Mouse (Mus musculus) embryonic facial prominence, embryonic 13.5 days (tissue): ENCODE results near the gene Tpra1. TPM values are rescaled to one million over a fixed set of nuclear protein-coding genes. Genes with fewer than 3 reads are reported as not detected.
A peak's percentile ranks its signal among the peaks of the same experiment; 100 is the strongest.

Source experiments
- ATAC-seq: fragments of 200-750 bp; cut with Nextera tagmentation; 2 replicates; pipeline ENCODE4 v1.8.0; 2017; ENCODE audit warnings: low read depth; ENCODE audit not compliant: insufficient number of reproducible peaks, insufficient read depth, low FRiP score, low TSS enrichment
- H3K27ac ChIP-seq: fragments of 300-500 bp; sonication (generic); 2 replicates; pipeline ENCODE4 v1.5.1; 2015; ENCODE audit warnings: moderate library complexity, mild to moderate bottlenecking, inconsistent platforms
- H3K27me3 ChIP-seq: fragments of 300-500 bp; sonication (generic); 2 replicates; pipeline ENCODE4 v1.6.1; 2015; ENCODE audit warnings: mild to moderate bottlenecking, inconsistent platforms
- H3K36me3 ChIP-seq: fragments of 300-500 bp; sonication (generic); 2 replicates; pipeline ENCODE4 v1.6.1; 2015; ENCODE audit warnings: mild to moderate bottlenecking, inconsistent platforms
- H3K4me1 ChIP-seq: fragments of 300-500 bp; sonication (generic); 2 replicates; pipeline ENCODE4 v1.6.1; 2015; ENCODE audit warnings: inconsistent platforms
- H3K4me2 ChIP-seq: fragments of 300-500 bp; sonication (generic); 2 replicates; pipeline ENCODE4 v1.6.1; 2015; ENCODE audit warnings: moderate library complexity, mild to moderate bottlenecking, inconsistent platforms
- H3K4me3 ChIP-seq: fragments of 300-500 bp; sonication (generic); 2 replicates; pipeline ENCODE4 v1.5.1; 2015; ENCODE audit warnings: mild to moderate bottlenecking, inconsistent platforms
- H3K9ac ChIP-seq: fragments of 300-500 bp; sonication (generic); 2 replicates; pipeline ENCODE4 v1.6.1; 2015; ENCODE audit warnings: mild to moderate bottlenecking, inconsistent platforms
- H3K9me3 ChIP-seq: fragments of 300-500 bp; sonication (generic); 2 replicates; pipeline ENCODE4 v1.6.1; 2016; ENCODE audit warnings: inconsistent platforms
- WGBS: fragments of 180-500 bp; shearing (Covaris S2); methylation state at CpG from one replicate; pipeline ENCODE4 v1.1.7; 2015; ENCODE audit warnings: mixed read lengths; 5-methylcytosine and 5-hydroxymethylcytosine counted together
- polyA plus RNA-seq: library from polyadenylated mRNA; unstranded; fragments of >200 nt; fragmentation: Nextera tagmentation; extraction: Ambion mirVana; gene quantifications from 2 replicates; pipeline ENCODE4 v1.2.1, GENCODE M21; 2015

Tpra1 gene
- polyA plus RNA-seq, 1 experiment from 2014 or later, result 93.5 TPM

GRCm38 (mm10) chr6:88873965-88874867 lies 27.8 kb upstream of the Tpra1 start:
- Histone ChIP-seq H3K27ac (peak overlapping the region; percentile 34; the same call in 1 of the 2 replicates), H3K9ac (peak overlapping the region; percentile 84), H3K4me3 (peak overlapping the region; percentile 72), H3K9me3 (no peaks in the 10 kb centered on the region), H3K4me2 (peak overlapping the region; percentile 96), H3K27me3 (no peaks in the 10 kb centered on the region; the same call in 1 of the 2 replicates), H3K36me3 (no peaks in the 10 kb centered on the region; the same call in 1 of the 2 replicates), H3K4me1 (peaks cover 27% of the 10 kb centered on the region)
- 1% methylated on average over 70 of the region's 74 CpGs for WGBS
- ATAC-seq, result peak; percentile 67

GRCm38 (mm10) chr6:88874868-88875508 lies 27.1 kb upstream of the Tpra1 start, which contains the start of gene Podxl2:
Gene Podxl2 (minus strand): TSS chr6:88875044.
- Histone ChIP-seq H3K4me2 (peak within 1 kb of the TSS; percentile 96), H3K9ac (peak within 1 kb of the TSS; percentile 84), H3K4me1 (peaks cover 27% of the 10 kb centered on the region), H3K27ac (peak within 1 kb of the TSS; percentile 34; the same call in 1 of the 2 replicates), H3K36me3 (no peaks in the 10 kb centered on the region), H3K27me3 (no peaks in the 10 kb centered on the region; the same call in 1 of the 2 replicates), H3K4me3 (peak within 1 kb of the TSS; percentile 72), H3K9me3 (no peaks in the 10 kb centered on the region)
- peak; percentile 61; the same call in 1 of the 2 replicates for ATAC-seq
- 6% methylated on average over 47 of the region's 63 CpGs for WGBS

GRCm38 (mm10) chr6:88879471-88879870 lies 22.6 kb upstream of the Tpra1 start:
- H3K4me3 ChIP-seq, result no peak overlapping the region
- no peak overlapping the region for H3K9ac ChIP-seq
- WGBS, result 66% methylated on average over 4 of the region's 4 CpGs
- peaks cover 40% of the 10 kb centered on the region for H3K36me3 ChIP-seq
- ATAC-seq, result no peak
- no peak overlapping the region for H3K4me2 ChIP-seq
- H3K4me1 ChIP-seq, result no peaks in the 10 kb centered on the region
- no peaks in the 10 kb centered on the region for H3K9me3 ChIP-seq
- no peak overlapping the region for H3K27ac ChIP-seq
- H3K27me3 ChIP-seq, result no peaks in the 10 kb centered on the region; the same call in 1 of the 2 replicates

- no peak overlapping the region for H3K4me2 ChIP-seq
- ATAC-seq, result no peak
- peaks cover 58% of the 10 kb centered on the region for H3K36me3 ChIP-seq
- H3K9ac ChIP-seq, result no peak overlapping the region
- no peaks in the 10 kb centered on the region for H3K4me1 ChIP-seq
- H3K4me3 ChIP-seq, result no peak overlapping the region
- no peak overlapping the region for H3K27ac ChIP-seq
- 78% methylated on average over 7 of the region's 7 CpGs for WGBS
- H3K27me3 ChIP-seq, result no peaks in the 10 kb centered on the region
- H3K9me3 ChIP-seq, result no peaks in the 10 kb centered on the region
These were observed 20.7 kb upstream of the Tpra1 start for GRCm38 (mm10) chr6:88881334-88881733.

GRCm38 (mm10) chr6:88884195-88884594 lies 17.9 kb upstream of the Tpra1 start:
- WGBS, result 85% methylated on average over 10 of the region's 10 CpGs
- H3K9ac ChIP-seq, result no peak overlapping the region
- peaks cover 87% of the 10 kb centered on the region for H3K36me3 ChIP-seq
- H3K4me3 ChIP-seq, result no peak overlapping the region
- ATAC-seq, result no peak
- H3K27ac ChIP-seq, result no peak overlapping the region
- H3K4me1 ChIP-seq, result no peaks in the 10 kb centered on the region
- H3K9me3 ChIP-seq, result no peaks in the 10 kb centered on the region
- H3K27me3 ChIP-seq, result no peaks in the 10 kb centered on the region
- no peak overlapping the region for H3K4me2 ChIP-seq

GRCm38 (mm10) chr6:88884690-88885089 lies 17.4 kb upstream of the Tpra1 start:
- ATAC-seq, result no peak
- H3K27ac ChIP-seq, result no peak overlapping the region
- H3K4me1 ChIP-seq, result no peaks in the 10 kb centered on the region
- H3K9ac ChIP-seq, result no peak overlapping the region
- WGBS, result 95% methylated on average over 17 of the region's 17 CpGs
- no peaks in the 10 kb centered on the region for H3K9me3 ChIP-seq
- H3K27me3 ChIP-seq, result no peaks in the 10 kb centered on the region
- no peak overlapping the region for H3K4me3 ChIP-seq
- peaks cover 92% of the 10 kb centered on the region for H3K36me3 ChIP-seq
- no peak overlapping the region for H3K4me2 ChIP-seq

- ATAC-seq, result no peak
- Histone ChIP-seq H3K27ac (no peak overlapping the region), H3K36me3 (peaks cover 98% of the 10 kb centered on the region), H3K4me2 (no peak overlapping the region), H3K27me3 (no peaks in the 10 kb centered on the region), H3K9ac (no peak overlapping the region), H3K4me3 (no peak overlapping the region), H3K9me3 (no peaks in the 10 kb centered on the region), H3K4me1 (no peaks in the 10 kb centered on the region)
- WGBS, result 94% methylated on average over 12 of the region's 12 CpGs
These were observed 16.2 kb upstream of the Tpra1 start for GRCm38 (mm10) chr6:88885644-88886416.

GRCm38 (mm10) chr6:88886417-88886967 lies 15.6 kb upstream of the Tpra1 start:
- Histone ChIP-seq H3K9me3 (no peaks in the 10 kb centered on the region), H3K4me3 (no peak overlapping the region), H3K9ac (no peak overlapping the region), H3K36me3 (peaks cover 100% of the 10 kb centered on the region), H3K27me3 (no peaks in the 10 kb centered on the region), H3K4me1 (no peaks in the 10 kb centered on the region), H3K27ac (no peak overlapping the region), H3K4me2 (no peak overlapping the region)
- WGBS, result 81% methylated on average over 2 of the region's 2 CpGs
- ATAC-seq, result no peak; the same call in 1 of the 2 replicates

- no peaks in the 10 kb centered on the region for H3K27me3 ChIP-seq
- no peak overlapping the region for H3K27ac ChIP-seq
- no peak overlapping the region for H3K4me2 ChIP-seq
- ATAC-seq, result no peak
- H3K4me3 ChIP-seq, result no peak overlapping the region
- no peak overlapping the region for H3K9ac ChIP-seq
- H3K4me1 ChIP-seq, result no peaks in the 10 kb centered on the region
- 94% methylated on average over 13 of the region's 13 CpGs for WGBS
- H3K36me3 ChIP-seq, result peaks cover 100% of the 10 kb centered on the region
- H3K9me3 ChIP-seq, result no peaks in the 10 kb centered on the region
These were observed 12.5 kb upstream of the Tpra1 start for GRCm38 (mm10) chr6:88889410-88890042.

- H3K27ac ChIP-seq, result no peak overlapping the region
- no peak overlapping the region for H3K4me3 ChIP-seq
- H3K9me3 ChIP-seq, result no peaks in the 10 kb centered on the region
- no peak overlapping the region for H3K4me2 ChIP-seq
- peaks cover 100% of the 10 kb centered on the region for H3K36me3 ChIP-seq
- WGBS, result 92% methylated on average over 7 of the region's 7 CpGs
- peaks cover 5% of the 10 kb centered on the region; the same call in 1 of the 2 replicates for H3K4me1 ChIP-seq
- ATAC-seq, result no peak
- no peaks in the 10 kb centered on the region for H3K27me3 ChIP-seq
- H3K9ac ChIP-seq, result no peak overlapping the region
These were observed 11.2 kb upstream of the Tpra1 start for GRCm38 (mm10) chr6:88890832-88891231.
